Mouse (Mus musculus): Measurements from ENCODE around the gene Tedc2. TPM values are rescaled to one million over a fixed set of nuclear protein-coding genes. Genes with fewer than 3 reads are reported as not detected.

Tedc2 gene
- total and polyA plus RNA-seq, 3 experiments = 22.6 to 24.6 TPM; not detected in 1

- no peak for DNase-seq (ENCODE audit: low read depth, low spot score)
- Histone ChIP-seq H3K4me3 (ENCODE audit: control insufficient read depth in 1 of 2, insufficient read depth in 1 of 2, low read depth in 2 of 2, low read length in 2 of 2) (no peak overlapping the region), H3K27me3 (ENCODE audit: control insufficient read depth in 1 of 2, insufficient read depth in 2 of 2, low read length in 2 of 2) (no peaks in the 10 kb centered on the region), H3K79me2 (ENCODE audit: control insufficient read depth, insufficient read depth, low read length, poor library complexity) (peaks cover 29% of the 10 kb centered on the region), H3K9ac (ENCODE audit: control insufficient read depth, low read depth, low read length, poor library complexity, severe bottlenecking) (no peak overlapping the region), H3K9me3 (replicated peaks; ENCODE audit: insufficient read depth, low read length) (no peaks in the 10 kb centered on the region), H3K27ac (ENCODE audit: control insufficient read depth, low read depth, low read length) (no peak overlapping the region), H3K36me3 (ENCODE audit: control insufficient read depth in 1 of 2, insufficient read depth in 2 of 2, low read length in 2 of 2) (peaks cover 5 to 19% of the 10 kb centered on the region in 2 experiments; a peak in 3 of 4 replicates), H3K4me1 (ENCODE audit: control insufficient read depth in 1 of 2, insufficient read depth in 2 of 2, low read length in 2 of 2) (peaks cover 2 to 36% of the 10 kb centered on the region in 2 experiments)
- no peak for TF ChIP-seq POLR2AphosphoS2 (IDR thresholded peaks at IDR 0.05; ENCODE audit: low read length)
- TF ChIP-seq POLR2AphosphoS5 (IDR thresholded peaks at IDR 0.05; ENCODE audit: borderline replicate concordance, low read depth, low read length) = no peak
- no peak for TF ChIP-seq ZNF384 (IDR thresholded peaks at IDR 0.05; ENCODE audit: low read depth, low read length)
- 0 out of 2 replicates have a peak, but pooled peaks have one; percentile 10 for TF ChIP-seq GATA1 (IDR thresholded peaks at IDR 0.05; ENCODE audit: low read depth, low read length)
- no peak for TF ChIP-seq TBP (IDR thresholded peaks at IDR 0.05; ENCODE audit: low read depth, low read length)
- no peak for TF ChIP-seq ZC3H11A (IDR thresholded peaks at IDR 0.05; ENCODE audit: low read depth, low read length)
- TF ChIP-seq MAZ (IDR thresholded peaks at IDR 0.05; ENCODE audit: low read depth, low read length) = no peak
- TF ChIP-seq CTCF (IDR thresholded peaks at IDR 0.05 in 2 of 3, conservative IDR thresholded peaks at IDR 0.05 in 1 of 3; ENCODE audit: control insufficient read depth in 1 of 3, insufficient read depth in 1 of 3, low read depth in 2 of 3, low read length in 3 of 3, poor library complexity in 1 of 3, severe bottlenecking in 1 of 3) = no peak
- no peak for TF ChIP-seq POLR2A (IDR thresholded peaks at IDR 0.05; ENCODE audit: control insufficient read depth in 1 of 2, insufficient read depth in 1 of 2, low read depth in 1 of 2, low read length in 2 of 2, poor library complexity in 1 of 2)
Measured at GRCm38 (mm10) chr17:24197032-24197824, 23.4 kb downstream of the Tedc2 start.

GRCm38 (mm10) chr17:24195349-24195748, 25.3 kb downstream of the Tedc2 start:
- Histone ChIP-seq H3K27ac (ENCODE audit: control insufficient read depth, low read depth, low read length) (no peak overlapping the region), H3K9me3 (replicated peaks; ENCODE audit: insufficient read depth, low read length) (no peaks in the 10 kb centered on the region), H3K27me3 (ENCODE audit: control insufficient read depth in 1 of 2, insufficient read depth in 2 of 2, low read length in 2 of 2) (no peaks in the 10 kb centered on the region), H3K9ac (ENCODE audit: control insufficient read depth, low read depth, low read length, poor library complexity, severe bottlenecking) (no peak overlapping the region), H3K36me3 (ENCODE audit: control insufficient read depth in 1 of 2, insufficient read depth in 2 of 2, low read length in 2 of 2) (peaks cover 7 to 12% of the 10 kb centered on the region in 2 experiments; a peak in 3 of 4 replicates), H3K4me1 (ENCODE audit: control insufficient read depth in 1 of 2, insufficient read depth in 2 of 2, low read length in 2 of 2) (peaks cover 2 to 28% of the 10 kb centered on the region in 2 experiments), H3K4me3 (ENCODE audit: control insufficient read depth in 1 of 2, insufficient read depth in 1 of 2, low read depth in 2 of 2, low read length in 2 of 2) (no peak overlapping the region), H3K79me2 (ENCODE audit: control insufficient read depth, insufficient read depth, low read length, poor library complexity) (peaks cover 16% of the 10 kb centered on the region)
- DNase-seq (ENCODE audit: low read depth, low spot score) = no peak
- TF ChIP-seq CTCF (IDR thresholded peaks at IDR 0.05 in 2 of 3, conservative IDR thresholded peaks at IDR 0.05 in 1 of 3; ENCODE audit: control insufficient read depth in 1 of 3, insufficient read depth in 1 of 3, low read depth in 2 of 3, low read length in 3 of 3, poor library complexity in 1 of 3, severe bottlenecking in 1 of 3) (no peak), MAX (IDR thresholded peaks at IDR 0.05; ENCODE audit: low read length) (no peak), MYC (IDR thresholded peaks at IDR 0.05; ENCODE audit: low read depth, low read length) (no peak), SIN3A (IDR thresholded peaks at IDR 0.05; ENCODE audit: low read length) (no peak), TCF12 (IDR thresholded peaks at IDR 0.05; ENCODE audit: low read depth, low read length) (no peak)

DNA sequence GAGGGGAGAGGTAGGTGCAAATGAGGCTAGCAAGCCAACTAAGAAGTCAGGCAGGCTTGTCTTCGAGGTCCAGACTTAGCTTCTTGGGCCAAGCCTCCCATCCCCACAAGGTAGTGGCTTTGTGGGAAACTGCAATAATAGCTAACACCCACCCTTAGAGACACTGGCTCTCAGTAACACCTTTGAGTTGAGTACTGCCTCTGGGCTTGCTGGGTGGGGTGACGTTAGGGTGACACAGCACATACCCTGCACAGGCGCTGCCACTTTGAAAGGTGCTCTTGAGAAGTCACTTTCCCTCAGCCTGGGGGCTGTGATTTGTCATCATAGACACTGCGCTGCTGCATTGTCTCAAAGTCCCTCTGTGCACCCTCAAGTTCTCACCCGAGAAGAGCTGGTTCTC, 26.9 kb downstream of the Tedc2 start:
- H3K9me3 ChIP-seq (replicated peaks; ENCODE audit: insufficient read depth, low read length) = no peaks in the 10 kb centered on the region
- no peaks in the 10 kb centered on the region for H3K27me3 ChIP-seq (ENCODE audit: control insufficient read depth in 1 of 2, insufficient read depth in 2 of 2, low read length in 2 of 2)
- H3K9ac ChIP-seq (ENCODE audit: control insufficient read depth, low read depth, low read length, poor library complexity, severe bottlenecking) = no peak overlapping the region
- H3K4me1 ChIP-seq (ENCODE audit: control insufficient read depth in 1 of 2, insufficient read depth in 2 of 2, low read length in 2 of 2) = peaks cover 0 to 12% of the 10 kb centered on the region in 2 experiments; a peak in 3 of 4 replicates
- H3K36me3 ChIP-seq (ENCODE audit: control insufficient read depth in 1 of 2, insufficient read depth in 2 of 2, low read length in 2 of 2) = peaks cover 3 to 7% of the 10 kb centered on the region in 2 experiments; a peak in 3 of 4 replicates
- DNase-seq (ENCODE audit: low read depth, low spot score) = no peak
- H3K79me2 ChIP-seq (ENCODE audit: control insufficient read depth, insufficient read depth, low read length, poor library complexity) = peaks cover 14% of the 10 kb centered on the region
- H3K27ac ChIP-seq (ENCODE audit: control insufficient read depth, low read depth, low read length) = no peak overlapping the region
- H3K4me3 ChIP-seq (ENCODE audit: control insufficient read depth in 1 of 2, insufficient read depth in 1 of 2, low read depth in 2 of 2, low read length in 2 of 2) = no peak overlapping the region
- TF ChIP-seq USF1 (IDR thresholded peaks at IDR 0.05; ENCODE audit: low read depth, low read length) = no peak
- TF ChIP-seq CHD1 (IDR thresholded peaks at IDR 0.05; ENCODE audit: low read depth, low read length) = no peak
- TF ChIP-seq ZMIZ1 (IDR thresholded peaks at IDR 0.05; ENCODE audit: low read depth, low read length) = no peak
- no peak for TF ChIP-seq ETS1 (IDR thresholded peaks at IDR 0.05; ENCODE audit: low read depth, low read length)
- no peak for TF ChIP-seq MAZ (IDR thresholded peaks at IDR 0.05; ENCODE audit: low read depth, low read length)
- TF ChIP-seq HCFC1 (IDR thresholded peaks at IDR 0.05; ENCODE audit: low read depth, low read length) = no peak
- TF ChIP-seq TAL1 (IDR thresholded peaks at IDR 0.05; ENCODE audit: low read length) = no peak
- TF ChIP-seq ZNF384 (IDR thresholded peaks at IDR 0.05; ENCODE audit: low read depth, low read length) = no peak
- TF ChIP-seq POLR2AphosphoS2 (IDR thresholded peaks at IDR 0.05; ENCODE audit: low read length) = no peak
- no peak for TF ChIP-seq SMC3 (IDR thresholded peaks at IDR 0.05; ENCODE audit: low read depth, low read length)
- no peak for TF ChIP-seq BHLHE40 (IDR thresholded peaks at IDR 0.05; ENCODE audit: borderline replicate concordance, low read depth, low read length)
- TF ChIP-seq USF2 (IDR thresholded peaks at IDR 0.05; ENCODE audit: borderline replicate concordance in 1 of 2, insufficient read depth in 1 of 2, low read depth in 1 of 2, low read length in 2 of 2) = no peak
- TF ChIP-seq MYC (IDR thresholded peaks at IDR 0.05; ENCODE audit: low read depth, low read length) = no peak
- TF ChIP-seq GABPA (IDR thresholded peaks at IDR 0.05; ENCODE audit: low read depth, low read length) = no peak
- no peak for TF ChIP-seq RCOR1 (IDR thresholded peaks at IDR 0.05; ENCODE audit: low read depth, low read length)

Measured in MEL (cell line).